9 mouse cellular contexts compared by ENCODE assay signal in the genomic region with DNA sequence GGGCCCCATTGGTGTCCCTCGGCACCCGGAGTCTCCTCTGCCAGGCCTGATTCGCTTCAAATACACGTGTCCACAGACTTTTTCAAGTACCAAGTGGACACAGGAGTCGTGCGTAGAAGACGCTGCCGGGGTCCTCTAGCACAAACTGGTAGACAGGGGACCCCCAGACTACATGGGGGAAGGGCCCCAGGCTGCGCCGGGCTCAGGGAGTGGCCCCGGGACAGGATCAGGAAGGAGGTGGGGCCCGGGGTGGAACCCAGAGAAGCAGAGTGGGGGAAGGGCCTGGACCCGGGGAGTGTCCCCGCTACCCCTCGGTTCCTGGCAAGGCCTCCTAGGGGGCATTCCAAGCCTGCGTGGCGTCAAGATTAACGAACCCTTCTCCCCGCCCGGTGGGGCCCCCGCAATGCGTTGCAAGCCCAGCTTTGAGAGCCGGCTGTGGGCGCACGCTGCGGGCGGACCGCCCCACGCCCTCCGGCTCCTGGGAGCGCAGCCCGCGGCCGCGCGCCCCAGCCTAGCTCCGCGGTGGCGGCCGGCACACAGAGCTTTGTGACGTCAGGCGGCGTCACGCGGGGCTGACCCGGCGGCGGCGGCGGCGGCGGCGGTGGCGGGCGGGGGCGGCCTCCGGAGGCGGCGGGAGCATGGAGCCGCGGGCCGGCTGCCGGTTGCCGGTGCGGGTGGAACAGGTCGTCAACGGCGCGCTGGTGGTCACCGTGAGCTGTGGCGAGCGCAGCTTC. TPM values are rescaled to one million over a fixed set of nuclear protein-coding genes. Genes with fewer than 3 reads are reported as not detected.
DNase-seq lines count a peak whose midpoint lies in the region; ATAC-seq and TF ChIP-seq lines count a peak whose summit lies in the region.
"Had no signal": no experiment of that assay in that cellular context is flagged by ENCODE, and none has a peak within 500 bp of the region (broad histone marks: within the 10 kb centered on the region; RNA-seq: fewer than 3 reads in every experiment).

A gene (plus strand): TSS at position 602 of the 734 bp plus-strand sequence.

- peak within 1 kb of the TSS; percentile 92 for H3K4me2 ChIP-seq in embryonic facial prominence, embryonic 13.5 days
- H3K4me2 ChIP-seq in heart, embryonic 11.5 days = peak within 1 kb of the TSS; percentile 92
- H3K4me2 ChIP-seq in kidney, embryonic 15.5 days = peak within 1 kb of the TSS; percentile 94
- H3K4me2 ChIP-seq in liver, embryonic 11.5 days = peak within 1 kb of the TSS; percentile 88
- peak within 1 kb of the TSS; percentile 89 for H3K4me2 ChIP-seq in myocyte (ENCODE audit: low read depth)

- no peaks in the 10 kb centered on the region for H3K36me3 ChIP-seq in embryonic facial prominence, embryonic 13.5 days
- no peaks in the 10 kb centered on the region for H3K36me3 ChIP-seq in heart, embryonic 11.5 days (ENCODE audit: control insufficient read depth, insufficient read depth, low read length)
- H3K36me3 ChIP-seq in kidney, embryonic 15.5 days = no peaks in the 10 kb centered on the region
- H3K36me3 ChIP-seq in liver, embryonic 11.5 days (ENCODE audit: control insufficient read depth, insufficient read depth, low read length) = no peaks in the 10 kb centered on the region
- H3K36me3 ChIP-seq in myocyte (ENCODE audit: control insufficient read depth, insufficient read depth) = no peaks in the 10 kb centered on the region
- H3K36me3 ChIP-seq: G1E had no signal

- peak within 1 kb of the TSS; percentile 82 for H3K27ac ChIP-seq in embryonic facial prominence, embryonic 13.5 days
- H3K27ac ChIP-seq in heart, embryonic 11.5 days (ENCODE audit: low read depth, low read length) = peak within 1 kb of the TSS; percentile 80
- peak within 1 kb of the TSS; percentile 87 for H3K27ac ChIP-seq in kidney, embryonic 15.5 days
- peak within 1 kb of the TSS; percentile 43 for H3K27ac ChIP-seq in liver, embryonic 11.5 days (ENCODE audit: low read depth, low read length)

- H3K4me3 ChIP-seq in embryonic facial prominence, embryonic 13.5 days = peak within 1 kb of the TSS; percentile 66
- peak within 1 kb of the TSS; percentile 63 for H3K4me3 ChIP-seq in heart, embryonic 11.5 days (ENCODE audit: low read depth, low read length)
- H3K4me3 ChIP-seq in kidney, embryonic 15.5 days (replicated peaks) = peak within 1 kb of the TSS; percentile 53
- peak within 1 kb of the TSS; percentile 53 for H3K4me3 ChIP-seq in liver, embryonic 11.5 days (ENCODE audit: low read depth, low read length)
- H3K4me3 ChIP-seq in myocyte = peak within 1 kb of the TSS; percentile 56

- WGBS in embryonic facial prominence, embryonic 13.5 days = under 1% methylated on average over 62 of the region's 72 CpGs
- 1% methylated on average over 57 of the region's 72 CpGs for WGBS in heart, embryonic 11.5 days (ENCODE audit: insufficient replicate concordance)
- WGBS in kidney, embryonic 15.5 days = under 1% methylated on average over 64 of the region's 72 CpGs
- under 1% methylated on average over 71 of the region's 72 CpGs for WGBS in liver, embryonic 11.5 days

- peaks cover 63% of the 10 kb centered on the region for H3K4me1 ChIP-seq in embryonic facial prominence, embryonic 13.5 days
- peaks cover 60% of the 10 kb centered on the region for H3K4me1 ChIP-seq in heart, embryonic 11.5 days (ENCODE audit: control insufficient read depth, insufficient read depth, low read length)
- H3K4me1 ChIP-seq in kidney, embryonic 15.5 days = peaks cover 67% of the 10 kb centered on the region
- H3K4me1 ChIP-seq in liver, embryonic 11.5 days (replicated peaks; ENCODE audit: control insufficient read depth, insufficient read depth, low read length) = peaks cover 49% of the 10 kb centered on the region

- H3K79me2 ChIP-seq in myocyte (ENCODE audit: control insufficient read depth, insufficient read depth) = peaks cover 9% of the 10 kb centered on the region

- H3ac ChIP-seq in myocyte (ENCODE audit: control insufficient read depth, insufficient read length) = peak within 1 kb of the TSS; percentile 84

- no peaks in the 10 kb centered on the region for H3K9me3 ChIP-seq in embryonic facial prominence, embryonic 13.5 days
- no peaks in the 10 kb centered on the region for H3K9me3 ChIP-seq in heart, embryonic 11.5 days (replicated peaks; ENCODE audit: control insufficient read depth, low read length)
- H3K9me3 ChIP-seq in kidney, embryonic 15.5 days (replicated peaks) = no peaks in the 10 kb centered on the region
- H3K9me3 ChIP-seq in liver, embryonic 11.5 days (ENCODE audit: control insufficient read depth, low read length) = no peaks in the 10 kb centered on the region

- peak; percentile 71 for DNase-seq in layer of hippocampus, adult 11-12 months (ENCODE audit: low spot score)
- DNase-seq in layer of hippocampus, adult 9-10 months (ENCODE audit: low spot score) = no peak
- DNase-seq in liver, embryonic 11.5 days (ENCODE audit: low spot score) = peak; percentile 81
- DNase-seq in spleen, postnatal 36 days (ENCODE audit: low spot score in 2 of 2) = peak; percentile 53 to 65

- H3K9ac ChIP-seq in embryonic facial prominence, embryonic 13.5 days = peak within 1 kb of the TSS; percentile 84
- H3K9ac ChIP-seq in heart, embryonic 11.5 days (ENCODE audit: low read depth, low read length) = peak within 1 kb of the TSS; percentile 80
- H3K9ac ChIP-seq in kidney, embryonic 15.5 days = peak within 1 kb of the TSS; percentile 68
- peak within 1 kb of the TSS; percentile 70 for H3K9ac ChIP-seq in liver, embryonic 11.5 days (ENCODE audit: low read depth, low read length)

- peak; percentile 66 for ATAC-seq in embryonic facial prominence, embryonic 13.5 days (ENCODE audit: insufficient number of reproducible peaks, insufficient read depth, low FRiP score, low TSS enrichment, low read depth)
- ATAC-seq in heart, embryonic 11.5 days (replicated peaks; ENCODE audit: insufficient number of reproducible peaks, low FRiP score, low TSS enrichment) = peak; percentile 73
- peak; percentile 72 for ATAC-seq in kidney, embryonic 15.5 days (replicated peaks; ENCODE audit: low FRiP score)
- ATAC-seq in liver, embryonic 11.5 days (replicated peaks; ENCODE audit: low FRiP score) = peak; percentile 73

- no peaks in the 10 kb centered on the region for H3K27me3 ChIP-seq in embryonic facial prominence, embryonic 13.5 days
- H3K27me3 ChIP-seq in heart, embryonic 11.5 days (ENCODE audit: control insufficient read depth, insufficient read depth, low read length) = no peaks in the 10 kb centered on the region
- H3K27me3 ChIP-seq in kidney, embryonic 15.5 days = no peaks in the 10 kb centered on the region
- H3K27me3 ChIP-seq in liver, embryonic 11.5 days (replicated peaks; ENCODE audit: control insufficient read depth, insufficient read depth, low read length) = peaks cover 21% of the 10 kb centered on the region
- H3K27me3 ChIP-seq in myocyte (ENCODE audit: control insufficient read depth, insufficient read depth, insufficient read length) = no peaks in the 10 kb centered on the region

- TF ChIP-seq POLR2A in myocyte (IDR thresholded peaks at IDR 0.05; ENCODE audit: insufficient read length, low read depth) = peak; percentile 90

TF ChIP-seq in myocyte, 11 proteins besides CTCF, POLR2A, EP300 and RAD21:
- TF ChIP-seq USF1 (IDR thresholded peaks at IDR 0.05; ENCODE audit: low read depth) (no peak), POLR2AphosphoS2 (IDR thresholded peaks at IDR 0.05; ENCODE audit: insufficient read length, low read depth) (peak; percentile 81), TCF3 (IDR thresholded peaks at IDR 0.05; ENCODE audit: insufficient read length, low read depth) (no peak), MYOG (IDR thresholded peaks at IDR 0.05; ENCODE audit: control insufficient read depth in 1 of 3, insufficient read depth in 1 of 3, insufficient read length in 2 of 3, low read depth in 2 of 3) (peak in 1 of 3 experiments; percentile 4), REST (IDR thresholded peaks at IDR 0.05; ENCODE audit: insufficient read depth, insufficient read length) (no peak), TCF12 (IDR thresholded peaks at IDR 0.05; ENCODE audit: insufficient read depth, poor library complexity, severe bottlenecking) (no peak), E2F4 (IDR thresholded peaks at IDR 0.05; ENCODE audit: insufficient read depth) (no peak), MYOD1 (IDR thresholded peaks at IDR 0.05; ENCODE audit: control insufficient read depth in 1 of 3, insufficient read length in 2 of 3, low read depth in 2 of 3) (peak in 1 of 3 experiments; percentile 5), MAX (IDR thresholded peaks at IDR 0.05; ENCODE audit: low read depth) (no peak), SRF (IDR thresholded peaks at IDR 0.05; ENCODE audit: control insufficient read depth, insufficient read length, low read depth) (no peak), CEBPB (IDR thresholded peaks at IDR 0.05; ENCODE audit: insufficient read depth, poor library complexity, severe bottlenecking) (no peak)

RNA-seq across cellular contexts. Expression of the gene that starts here (rescaled TPM):
- polyA plus RNA-seq in embryonic facial prominence, embryonic 13.5 days (2015; fragmentation: Nextera tagmentation; extraction: Ambion mirVana) = 13.7 and 16.0 TPM in 2 replicates
- 8.4 TPM in 2 replicates for polyA plus RNA-seq in heart, embryonic 11.5 days (2014; fragmentation: Nextera tagmentation; extraction: Ambion mirVana)
- 8.1 and 8.7 TPM in 2 replicates for polyA plus RNA-seq in kidney, embryonic 15.5 days (2015; fragmentation: Nextera tagmentation; extraction: Ambion mirVana)
- 3.3 and 3.5 TPM in 2 replicates for polyA plus RNA-seq in liver, embryonic 11.5 days (2014; fragmentation: Nextera tagmentation; extraction: Ambion mirVana)
- 9.6 TPM for polyA plus RNA-seq in myocyte (2012; fragmentation: generic; extraction: Trizol)
